Mouse (Mus musculus) left cerebral cortex, postnatal 36 days (tissue): Measurements from ENCODE around the gene Atp4a. TPM values are rescaled to one million over a fixed set of nuclear protein-coding genes. Genes with fewer than 3 reads are reported as not detected.

Experiments
- total RNA-seq, 2 experiments: library from RNA; stranded (reverse); gene quantifications; 2 replicates each; pipeline ENCODE4 v1.2.3; 2021

Gene Atp4a
- total RNA-seq, 2 experiments from 2014 or later, result 0.23 to 0.47 TPM

Other genes starting within 250 kb of the Atp4a start
- not detected for gene Prodh2, start 218.6 kb upstream of the Atp4a start, total RNA-seq
- 100 to 1,000 TPM; 156 to 209 TPM for gene Arhgap33, start 177.1 kb upstream of the Atp4a start, total RNA-seq
- 1 to 10 TPM; 4.2 to 5.1 TPM for gene Hspb6, start 160.0 kb upstream of the Atp4a start, total RNA-seq
- 1 to 10 TPM; 2.8 to 4.5 TPM for gene Proser3, start 159.9 kb upstream of the Atp4a start, total RNA-seq
- gene Lin37, start 152.4 kb upstream of the Atp4a start, total RNA-seq, result 10 to 100 TPM; 35.9 to 45.5 TPM
- 10 to 100 TPM; 68.0 to 71.4 TPM for gene U2af1l4, start 148.9 kb upstream of the Atp4a start, total RNA-seq
- gene Gm49396, start 148.9 kb upstream of the Atp4a start, total RNA-seq, result 1 to 10 TPM; 3.6 to 9.3 TPM
- 10 to 100 TPM; 79.8 to 85.1 TPM for gene Psenen, start 148.6 kb upstream of the Atp4a start, total RNA-seq
- 1 to 10 TPM; 1.8 to 4.5 TPM for gene Igflr1, start 146.8 kb upstream of the Atp4a start, total RNA-seq
- 10 to 100 TPM; 41.3 to 62.2 TPM for gene Kmt2b, start 123.5 kb upstream of the Atp4a start, total RNA-seq
- gene Zbtb32, start 113.3 kb upstream of the Atp4a start, total RNA-seq, result not detected
- under 1 TPM in 1 of 2 experiments, not detected in 1; 0.36 TPM for gene Upk1a, start 99.4 kb upstream of the Atp4a start, total RNA-seq
- gene Cox6b1, start 86.1 kb upstream of the Atp4a start, total RNA-seq, result 100 to 1,000 TPM; 561 to 663 TPM
- gene Etv2, start 76.4 kb upstream of the Atp4a start, total RNA-seq, result not detected
- gene Rbm42, start 61.9 kb upstream of the Atp4a start, total RNA-seq, result 10 to 100 TPM; 67.4 to 74.4 TPM
- 1 to 10 TPM; 4.0 to 5.7 TPM for gene Haus5, start 47.2 kb upstream of the Atp4a start, total RNA-seq
- not detected for gene Pmis2, start 40.6 kb upstream of the Atp4a start, total RNA-seq
- not detected for gene 2200002J24Rik, start 13.3 kb upstream of the Atp4a start, total RNA-seq
- 100 to 1,000 TPM; 114 to 115 TPM for gene Tmem147, start 17.3 kb downstream of the Atp4a start, total RNA-seq
- under 1 TPM in 1 of 2 experiments, not detected in 1; 0.35 TPM for gene Gapdhs, start 31.5 kb downstream of the Atp4a start, total RNA-seq
- 1 to 10 TPM; 5.5 to 7.9 TPM for gene Sbsn, start 39.3 kb downstream of the Atp4a start, total RNA-seq
- 1 to 10 TPM; 2.6 to 3.6 TPM for gene Dmkn, start 51.5 kb downstream of the Atp4a start, total RNA-seq
- gene Krtdap, start 75.7 kb downstream of the Atp4a start, total RNA-seq, result not detected
- gene Ffar2, start 111.6 kb downstream of the Atp4a start, total RNA-seq, result not detected
- not detected for gene Ffar3, start 144.0 kb downstream of the Atp4a start, total RNA-seq
- gene Ffar1, start 149.4 kb downstream of the Atp4a start, total RNA-seq, result not detected
- gene Cd22, start 168.1 kb downstream of the Atp4a start, total RNA-seq, result not detected
- gene Mag, start 202.7 kb downstream of the Atp4a start, total RNA-seq, result 100 to 1,000 TPM; 137 to 247 TPM
- not detected for gene Hamp2, start 212.5 kb downstream of the Atp4a start, total RNA-seq
- gene Hamp, start 231.8 kb downstream of the Atp4a start, total RNA-seq, result not detected
- 100 to 1,000 TPM; 135 to 147 TPM for gene Usf2, start 244.6 kb downstream of the Atp4a start, total RNA-seq